Mouse (Mus musculus) liver, postnatal 0 days (tissue): ENCODE results near the gene Mfsd4b4. TPM values are rescaled to one million over a fixed set of nuclear protein-coding genes. Genes with fewer than 3 reads are reported as not detected.

Experiments used
- ATAC-seq: fragments of 200-750 bp; cut with Nextera tagmentation; 2 replicates; pipeline ENCODE4 v1.8.0; 2017; ENCODE audit warnings: mild to moderate bottlenecking, moderate library complexity
- DNase-seq: peaks from one replicate; pipeline ENCODE4 v3.0.0-alpha.2; 2016
- H3K27ac ChIP-seq: fragments of 300-500 bp; sonication (generic); 2 replicates; pipeline ENCODE4 v1.5.1; 2014; ENCODE audit warnings: antibody characterized with exemption, moderate library complexity, mild to moderate bottlenecking, low read depth
- H3K27me3 ChIP-seq: fragments of 300-500 bp; sonication (generic); 2 replicates; pipeline ENCODE4 v1.6.1; 2014; ENCODE audit warnings: low read length, control low read depth, mixed read lengths; ENCODE audit not compliant: insufficient read depth
- H3K36me3 ChIP-seq: fragments of 300-500 bp; sonication (generic); replicated peaks from 2 replicates; pipeline ENCODE4 v1.6.1; 2014; ENCODE audit warnings: mild to moderate bottlenecking, control low read depth, low read length, moderate library complexity, mixed read lengths; ENCODE audit not compliant: insufficient read depth
- H3K4me1 ChIP-seq: fragments of 300-500 bp; sonication (generic); 2 replicates; pipeline ENCODE4 v1.6.1; 2014; ENCODE audit warnings: antibody characterized with exemption, mild to moderate bottlenecking, control low read depth; ENCODE audit not compliant: insufficient read depth
- H3K4me2 ChIP-seq: fragments of 300-500 bp; sonication (generic); 2 replicates; pipeline ENCODE4 v1.6.1; 2014; ENCODE audit warnings: low read depth, mild to moderate bottlenecking, low read length, moderate library complexity, mixed read lengths
- H3K4me3 ChIP-seq: fragments of 300-500 bp; sonication (generic); 2 replicates; pipeline ENCODE4 v1.5.1; 2014; ENCODE audit warnings: low read depth, low read length
- H3K9ac ChIP-seq: fragments of 300-500 bp; sonication (generic); replicated peaks from 2 replicates; pipeline ENCODE4 v1.6.1; 2014; ENCODE audit warnings: mild to moderate bottlenecking, moderate library complexity
- H3K9me3 ChIP-seq: fragments of 300-500 bp; sonication (generic); 2 replicates; pipeline ENCODE4 v1.6.1; 2016; ENCODE audit warnings: mild to moderate bottlenecking, control low read depth, low read length, mixed read lengths
- CTCF ChIP-seq: sonication (generic); IDR thresholded peaks from 2 replicates; pipeline ENCODE4 v1.5.1; 2016; ENCODE audit warnings: antibody characterized with exemption, low read depth
- EP300 ChIP-seq: IDR thresholded peaks from 2 replicates; pipeline ENCODE4 v1.6.1; 2016; ENCODE audit warnings: antibody characterized with exemption, low read depth, mild to moderate bottlenecking
- WGBS: fragments of 180-500 bp; shearing (Covaris S2); extraction: QIAGEN DNeasy Blood & Tissue Kit; methylation state at CpG from one replicate; pipeline ENCODE4 v1.1.7; 2014; ENCODE audit not compliant: insufficient replicate concordance; 5-methylcytosine and 5-hydroxymethylcytosine counted together
- polyA plus RNA-seq: library from polyadenylated mRNA; unstranded; fragments of >200 nt; fragmentation: Nextera tagmentation; extraction: Ambion mirVana; gene quantifications from 2 replicates; pipeline ENCODE4 v1.2.1, GENCODE M21; 2015

Gene Mfsd4b4
- polyA plus RNA-seq, 1 experiment from 2014 or later, result 1.6 TPM

GRCm38 (mm10) chr10:39888621-39889020 lies 10.4 kb downstream of the Mfsd4b4 start:
- 47% methylated on average over 3 of the region's 3 CpGs for WGBS

GRCm38 (mm10) chr10:39865509-39865908 lies 33.5 kb downstream of the Mfsd4b4 start:
- WGBS, result 62% methylated on average over 2 of the region's 2 CpGs
- ATAC-seq, result no peak
- no peak overlapping the region for H3K27ac ChIP-seq
- H3K9ac ChIP-seq, result no peak overlapping the region
- no peaks in the 10 kb centered on the region for H3K4me1 ChIP-seq
- no peaks in the 10 kb centered on the region for H3K9me3 ChIP-seq
- peaks cover 20% of the 10 kb centered on the region for H3K36me3 ChIP-seq
- H3K27me3 ChIP-seq, result no peaks in the 10 kb centered on the region
- DNase-seq, result no peak
- no peak overlapping the region for H3K4me3 ChIP-seq
- TF ChIP-seq CTCF, result no peak
- no peak for TF ChIP-seq EP300
- H3K4me2 ChIP-seq, result no peak overlapping the region

More at GRCm38 (mm10) chr10:39888621-39889020, 10.4 kb downstream of the Mfsd4b4 start:
- Histone ChIP-seq H3K27ac (no peak overlapping the region), H3K36me3 (no peaks in the 10 kb centered on the region), H3K4me1 (0 out of 2 replicates have a peak, but pooled peaks cover 1% of the 10 kb centered on the region), H3K4me2 (no peak overlapping the region), H3K27me3 (no peaks in the 10 kb centered on the region), H3K9ac (no peak overlapping the region), H3K9me3 (no peaks in the 10 kb centered on the region), H3K4me3 (no peak overlapping the region)
- TF ChIP-seq EP300 (no peak), CTCF (no peak)
- no peak for ATAC-seq
- DNase-seq, result no peak

DNA sequence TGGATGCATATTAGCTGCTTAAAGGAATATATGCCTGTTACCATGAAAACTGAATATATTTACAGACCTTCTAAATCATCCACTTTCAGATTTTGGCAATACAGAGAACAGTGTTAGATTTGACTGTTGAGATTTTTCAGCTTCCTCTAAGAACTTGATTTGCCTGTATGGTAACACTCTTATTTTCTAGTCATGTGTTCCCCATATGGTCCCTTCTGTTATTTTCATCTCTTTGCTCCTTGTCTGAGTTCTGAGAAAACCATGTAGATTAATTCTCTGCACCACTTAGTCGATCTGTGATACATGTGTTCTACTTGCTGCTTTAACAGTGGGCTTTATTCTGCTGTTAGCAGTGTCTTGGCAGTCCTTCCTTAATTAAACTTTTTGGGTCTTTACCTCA lies 56.4 kb downstream of the Mfsd4b4 start:
- H3K9ac ChIP-seq, result no peak overlapping the region
- no peak overlapping the region for H3K27ac ChIP-seq
- peaks cover 23% of the 10 kb centered on the region for H3K36me3 ChIP-seq
- H3K4me3 ChIP-seq, result no peak overlapping the region
- no peaks in the 10 kb centered on the region for H3K9me3 ChIP-seq
- TF ChIP-seq CTCF (no peak), EP300 (no peak)
- 78% methylated on average over 1 of the region's 1 CpGs for WGBS
- H3K27me3 ChIP-seq, result no peaks in the 10 kb centered on the region
- no peaks in the 10 kb centered on the region for H3K4me1 ChIP-seq
- no peak overlapping the region for H3K4me2 ChIP-seq
- ATAC-seq, result no peak
- no peak for DNase-seq

Other genes with a start within 250 kb of the Mfsd4b4 start
- 2.8 and 2.9 TPM in 2 replicates for gene Rev3l, start 167.1 kb downstream of the Mfsd4b4 start, polyA plus RNA-seq
- gene Mfsd4b2, start 27.7 kb upstream of the Mfsd4b4 start, polyA plus RNA-seq, result not detected in 2 replicates
- gene Mfsd4b3, start 60.9 kb upstream of the Mfsd4b4 start, polyA plus RNA-seq, result 4.8 and 5.5 TPM in 2 replicates
- 0.06 and 0.09 TPM in 2 replicates for gene Mfsd4b5, start 87.4 kb upstream of the Mfsd4b4 start, polyA plus RNA-seq
- gene Mfsd4b1, start 126.0 kb upstream of the Mfsd4b4 start, polyA plus RNA-seq, result 6.0 and 6.1 TPM in 2 replicates
- gene Slc16a10, start 243.0 kb upstream of the Mfsd4b4 start, polyA plus RNA-seq, result 20.2 and 22.1 TPM in 2 replicates